Mouse (Mus musculus) E14TG2a.4 (cell line): ENCODE measurements around the gene Tspan33.

ENCODE experiments used
- CTCF ChIP-seq: conservative IDR thresholded peaks from 2 replicates; pipeline ENCODE4 v1.5.1; 2014; ENCODE audit warnings: low read length
- POU5F1 ChIP-seq: IDR thresholded peaks from 2 replicates; pipeline ENCODE4 v1.6.1; 2014; ENCODE audit warnings: low read length, borderline replicate concordance

DNA sequence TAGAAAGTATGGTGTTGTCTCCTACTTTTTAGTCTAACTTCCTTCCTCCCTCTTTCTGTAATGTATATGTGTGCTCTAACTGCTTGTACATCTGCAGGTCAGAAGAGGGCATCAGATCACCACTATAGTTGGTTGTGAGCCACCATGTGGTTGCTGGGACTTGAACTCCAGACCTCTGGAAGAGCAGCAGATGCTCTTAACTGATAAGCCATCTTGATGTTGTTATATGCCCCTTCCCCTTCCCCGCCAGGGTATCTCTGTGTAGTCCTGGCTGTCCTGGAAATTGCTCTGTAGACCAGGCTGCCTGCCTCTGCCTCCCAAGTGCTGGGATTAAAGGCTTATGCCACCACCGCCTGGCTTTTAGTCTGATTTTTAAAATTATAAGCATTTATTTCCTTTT is 72.9 kb downstream of the Tspan33 start:
- TF ChIP-seq CTCF (no peak), POU5F1 (no peak)
